Mouse (Mus musculus) C2C12 (cell line): ENCODE results near the gene Ptp4a2.

Source experiments
- CEBPB ChIP-seq: IDR thresholded peaks from one replicate; pipeline ENCODE4 v1.6.1; 2011; ENCODE audit warnings: low read depth, mild to moderate bottlenecking, control low read depth, moderate library complexity
- CTCF ChIP-seq: IDR thresholded peaks from one replicate; pipeline ENCODE4 v1.5.1; 2011; ENCODE audit not compliant: control insufficient read depth, insufficient read depth, insufficient read length
- FOSL1 ChIP-seq: IDR thresholded peaks from one replicate; pipeline ENCODE4 v1.8.0; 2011; ENCODE audit warnings: mild to moderate bottlenecking, low read length; ENCODE audit not compliant: poor library complexity, insufficient read depth, severe bottlenecking
- MAX ChIP-seq: IDR thresholded peaks from one replicate; pipeline ENCODE4 v1.6.1; 2011; ENCODE audit warnings: mild to moderate bottlenecking, control low read depth
- MYOD1 ChIP-seq: IDR thresholded peaks from one replicate; pipeline ENCODE4 v1.6.1; 2011; ENCODE audit warnings: low read depth; ENCODE audit not compliant: control insufficient read depth, insufficient read length
- MYOG ChIP-seq: IDR thresholded peaks from one replicate; pipeline ENCODE4 v1.6.1; 2011; ENCODE audit not compliant: control insufficient read depth, insufficient read length; ENCODE audit errors: extremely low read depth
- USF1 ChIP-seq: IDR thresholded peaks from one replicate; pipeline ENCODE4 v1.6.1; 2011; ENCODE audit warnings: low read depth, mild to moderate bottlenecking, control low read depth, moderate library complexity

DNA sequence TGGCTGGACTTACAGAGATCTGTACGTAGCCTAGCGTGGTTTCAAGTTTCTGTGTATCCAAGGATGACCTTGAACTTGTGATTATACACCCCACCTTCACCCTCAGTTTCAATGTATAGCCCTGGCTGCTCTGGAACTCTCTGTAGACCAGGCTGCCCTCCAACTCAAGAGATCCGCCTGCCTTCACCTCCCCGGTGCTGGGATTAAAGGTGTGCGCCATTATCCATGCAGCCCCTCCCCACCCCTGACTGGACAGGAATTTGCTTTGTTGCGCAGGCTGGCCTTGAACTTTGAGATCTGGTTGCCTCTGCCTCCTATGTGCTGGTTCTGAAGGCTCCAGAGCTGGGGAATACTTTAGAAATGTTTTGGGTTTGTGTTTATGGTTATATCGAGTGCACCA lies 24.3 kb downstream of the Ptp4a2 start:
- TF ChIP-seq CTCF (no peak), MAX (no peak), CEBPB (no peak), USF1 (no peak), MYOG (no peak), MYOD1 (no peak), FOSL1 (no peak)
